Mouse (Mus musculus) testis, adult 2 months (tissue): ENCODE data around the gene Col4a3.

Experiments used
- CTCF ChIP-seq: fragments of 200-500 bp; IDR thresholded peaks from 2 replicates; pipeline ENCODE4 v1.5.1; 2012; ENCODE audit warnings: low read depth, mild to moderate bottlenecking, inconsistent platforms, low read length, moderate library complexity; ENCODE audit not compliant: control insufficient read depth, insufficient read depth, insufficient replicate concordance
- POLR2A ChIP-seq: fragments of 200-500 bp; IDR thresholded peaks from 2 replicates; pipeline ENCODE4 v1.6.1; 2012; ENCODE audit warnings: low read depth, mild to moderate bottlenecking, inconsistent platforms, low read length, moderate library complexity; ENCODE audit not compliant: control insufficient read depth

DNA sequence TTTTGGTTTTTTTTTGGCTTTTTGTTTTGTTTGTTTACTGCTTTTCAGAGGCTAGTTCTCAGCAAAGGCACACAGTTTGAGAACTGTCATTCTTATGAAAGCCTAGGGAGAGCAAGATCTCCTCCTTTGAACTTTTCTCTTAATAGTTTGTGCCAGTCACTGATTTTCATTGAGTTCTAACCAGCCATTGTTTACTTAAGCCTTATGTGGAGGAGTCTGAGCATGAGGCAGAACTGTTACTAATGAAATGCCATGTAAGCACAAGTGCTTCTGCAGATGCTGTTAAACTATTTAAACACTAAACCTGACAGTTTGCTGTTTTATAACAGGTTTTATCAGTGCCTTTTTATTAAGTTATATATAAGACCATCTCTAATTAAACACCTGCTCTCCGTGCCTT is 151.3 kb downstream of the Col4a3 start:
- TF ChIP-seq POLR2A (no peak), CTCF (no peak)
